19 mouse cellular contexts compared by ENCODE assay signal in genomic region chr9:92305620-92306220, GRCm38 (mm10). TPM values are rescaled to one million over a fixed set of nuclear protein-coding genes. Genes with fewer than 3 reads are reported as not detected.
"Had no signal": no experiment of that assay in that cellular context is flagged by ENCODE, and none has a peak within 500 bp of the region (broad histone marks: within the 10 kb centered on the region; RNA-seq: fewer than 3 reads in every experiment).

No protein-coding gene starts in this region.

- ATAC-seq: liver, postnatal 0 days; midbrain, embryonic 16.5 days had no signal

- DNase-seq: kidney, adult 11 months; kidney, postnatal 10 days; layer of hippocampus, adult 9-11 months; layer of hippocampus, postnatal 36 days; liver; liver, embryonic 13.5 days; liver, postnatal 0 days; lung, postnatal 14 days; retina, postnatal 1 day; thymus, postnatal 36 days had no signal

- H3K9me3 ChIP-seq: limb, embryonic 12.5 days; liver, embryonic 13.5 days; lung, embryonic 15.5 days; megakaryocyte, embryonic 14.5 days; neural tube, embryonic 13.5 days had no signal

- H3K9ac ChIP-seq: limb, embryonic 12.5 days; liver, embryonic 13.5 days; liver, postnatal 0 days; lung, embryonic 15.5 days; neural tube, embryonic 13.5 days had no signal

- H3K27ac ChIP-seq: limb, embryonic 12.5 days; liver, embryonic 13.5 days; lung, embryonic 15.5 days; macrophage; neural tube, embryonic 13.5 days had no signal

- H3K4me3 ChIP-seq: limb, embryonic 12.5 days; liver, embryonic 13.5 days; lung, embryonic 15.5 days; megakaryocyte, embryonic 14.5 days; neural tube, embryonic 13.5 days had no signal

- H3K36me3 ChIP-seq: limb, embryonic 12.5 days; liver, embryonic 13.5 days; lung, embryonic 15.5 days; neural tube, embryonic 13.5 days had no signal

- H3K4me2 ChIP-seq: limb, embryonic 12.5 days; liver, embryonic 13.5 days; lung, embryonic 15.5 days; midbrain, embryonic 11.5 days; neural tube, embryonic 13.5 days had no signal

- H3K27me3 ChIP-seq: limb, embryonic 12.5 days; liver, embryonic 13.5 days; lung, embryonic 15.5 days; megakaryocyte, embryonic 14.5 days; neural tube, embryonic 13.5 days had no signal

- H3K4me1 ChIP-seq: limb, embryonic 12.5 days; liver, embryonic 13.5 days; lung, embryonic 15.5 days; neural tube, embryonic 13.5 days had no signal

RNA-seq across cellular contexts. Expression of gene 1700057G04Rik, which starts 3.5 kb away (rescaled TPM):
- polyA plus RNA-seq: limb, embryonic 12.5 days; liver, embryonic 13.5 days; liver, postnatal 0 days; lung, embryonic 15.5 days; macrophage; midbrain, embryonic 11.5 days; midbrain, embryonic 16.5 days; neural tube, embryonic 13.5 days; stomach, embryonic 16.5 days; thymus, postnatal 0 days had no signal

RNA-seq across cellular contexts. Expression of gene Plscr2, which starts 30.3 kb away (rescaled TPM):
- polyA plus RNA-seq: macrophage had no signal
